Mouse (Mus musculus) liver, adult 2 months (tissue): ENCODE measurements around the gene Slc48a1.

Source experiments
- CTCF ChIP-seq: fragments of 200-500 bp; IDR thresholded peaks from 2 replicates; pipeline ENCODE4 v1.5.1; 2011; ENCODE audit warnings: low read depth, low read length, control low read depth
- POLR2A ChIP-seq: fragments of 200-500 bp; IDR thresholded peaks from 2 replicates; pipeline ENCODE4 v1.6.1; 2011; ENCODE audit warnings: low read length, control low read depth; ENCODE audit not compliant: insufficient read depth; ENCODE audit errors: extremely low read depth

DNA sequence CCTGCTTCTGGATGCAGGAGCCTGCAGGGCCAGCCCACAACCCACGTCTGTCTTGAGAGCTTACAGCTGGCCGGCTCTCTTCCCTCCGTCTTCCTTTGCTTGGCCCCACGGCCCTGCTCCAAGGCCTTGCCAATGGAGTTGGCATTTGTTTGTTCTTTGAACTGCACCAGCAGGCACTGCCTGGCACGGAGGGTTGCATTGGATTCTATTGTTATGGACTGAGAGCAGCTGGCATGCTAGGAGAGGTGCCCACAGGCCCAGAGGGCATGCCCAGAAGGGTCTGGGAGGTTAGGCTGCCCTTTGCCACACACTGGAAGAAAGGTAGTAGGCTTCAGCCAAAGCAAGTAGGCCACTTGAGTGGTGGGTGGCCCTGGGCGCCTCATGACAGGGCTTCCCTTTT lies 10.5 kb downstream of the Slc48a1 start:
- TF ChIP-seq CTCF (no peak), POLR2A (no peak)
